Mouse (Mus musculus): ENCODE results near the gene Abtb2.
A peak's percentile ranks its signal among the peaks of the same experiment; 100 is the strongest.

DNA sequence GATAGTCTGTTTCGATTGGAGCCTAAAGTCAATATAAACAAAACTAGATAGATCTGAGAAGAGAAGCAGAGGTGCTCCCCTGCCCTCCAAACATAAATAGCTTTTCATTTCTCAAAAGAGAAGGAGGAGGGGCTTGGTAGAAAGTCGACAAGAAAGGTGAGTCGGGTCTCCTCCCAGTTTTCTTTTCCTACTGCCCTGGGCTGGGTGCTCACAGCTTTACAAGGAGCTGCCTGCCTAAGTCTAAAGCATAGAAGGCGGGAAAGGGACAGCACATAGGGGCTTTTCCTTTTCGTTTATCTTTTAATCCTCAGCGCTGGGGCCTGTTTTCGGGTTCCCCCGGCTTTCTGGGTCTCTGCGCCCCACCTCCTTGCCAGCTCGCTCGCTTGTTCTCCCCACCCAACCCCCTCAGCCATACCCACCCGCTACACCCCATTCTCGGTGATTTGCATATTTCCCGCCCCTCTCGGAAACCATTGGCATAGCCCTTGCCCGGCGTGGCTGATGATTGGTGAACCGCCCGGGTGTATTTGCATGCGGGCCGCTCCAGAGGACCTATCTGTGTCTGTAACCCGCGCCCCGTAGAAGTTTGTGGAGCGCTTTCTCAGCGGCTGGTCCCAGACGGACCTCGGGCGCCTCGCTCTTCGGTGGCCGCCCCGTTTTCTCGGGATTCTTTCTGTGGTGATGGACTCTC, at the start of gene Abtb2:
- TF ChIP-seq CTCF (IDR thresholded peaks at IDR 0.05; ENCODE audit: extremely low read depth, insufficient read depth, low read length) (no peak), POLR2A (IDR thresholded peaks at IDR 0.05; ENCODE audit: extremely low read depth, insufficient read depth, low read length) (peak; percentile 76)

All from cortical plate, adult 2 months (tissue).